ENCODE assay signal across 8 mouse cellular contexts in the genomic region with DNA sequence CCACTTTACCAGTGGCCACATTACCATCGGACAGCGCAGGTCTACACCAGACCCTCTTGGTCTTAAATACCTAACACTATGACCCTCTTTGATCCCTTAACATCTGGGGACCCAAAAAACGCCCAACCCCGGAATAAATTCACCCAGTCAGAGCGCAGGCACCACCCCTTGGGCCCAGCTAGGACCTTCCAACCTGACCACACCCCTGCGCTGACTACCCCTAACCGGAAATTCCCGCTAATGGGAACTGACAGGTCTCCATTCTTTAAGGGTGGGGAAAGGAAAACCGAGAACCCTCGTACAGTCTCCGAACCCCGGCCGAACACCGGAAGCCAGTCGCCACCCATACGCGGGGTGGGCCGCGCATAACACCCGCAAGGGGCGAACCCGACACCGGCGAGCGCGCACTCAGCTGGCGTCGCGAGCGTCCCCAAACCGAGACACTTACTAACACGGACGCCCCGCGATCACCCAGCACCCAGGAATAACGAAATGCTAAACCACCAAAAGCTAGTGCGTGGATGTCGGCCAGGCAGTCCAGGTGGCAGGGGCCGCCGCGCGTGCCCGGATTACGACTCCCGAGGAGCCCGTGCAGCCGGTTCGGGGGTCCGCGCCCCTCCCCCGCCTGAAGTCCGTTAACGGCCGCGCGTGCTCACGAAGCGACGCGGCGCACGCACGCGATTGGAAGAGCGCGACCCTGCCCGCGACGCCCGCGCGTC. TPM values are rescaled to one million over a fixed set of nuclear protein-coding genes. Genes with fewer than 3 reads are reported as not detected.
DNase-seq lines count a peak whose midpoint lies in the region; ATAC-seq and TF ChIP-seq lines count a peak whose summit lies in the region.

No protein-coding gene starts in this region.

- under 1% methylated on average over 53 of the region's 72 CpGs for WGBS in intestine, postnatal 0 days
- WGBS in liver, adult 2 months: under 1% methylated on average over 70 of the region's 72 CpGs
- whole genome bisulfite sequencing in midbrain, postnatal 0 days: under 1% methylated on average over 72 of the region's 72 CpGs
- under 1% methylated on average over 72 of the region's 72 CpGs for WGBS in stomach, embryonic 16.5 days

- H3K9ac ChIP-seq in intestine, postnatal 0 days (ENCODE audit: low read depth, low read length): peak overlapping the region; percentile 92
- H3K9ac ChIP-seq in liver, adult 2 months (ENCODE audit: low read depth, low read length): peak overlapping the region; percentile 98
- H3K9ac ChIP-seq in midbrain, postnatal 0 days (replicated peaks; ENCODE audit: low read length, poor library complexity, severe bottlenecking): peak overlapping the region; percentile 88
- H3K9ac ChIP-seq in stomach, embryonic 16.5 days (ENCODE audit: low read length): peak overlapping the region; percentile 96

- no peaks in the 10 kb centered on the region for H3K27me3 ChIP-seq in intestine, postnatal 0 days (replicated peaks; ENCODE audit: control insufficient read depth, insufficient read depth, low read length)
- H3K27me3 ChIP-seq in liver, adult 2 months (ENCODE audit: control insufficient read depth, insufficient read depth, low read length): no peaks in the 10 kb centered on the region
- no peaks in the 10 kb centered on the region for H3K27me3 ChIP-seq in midbrain, postnatal 0 days (ENCODE audit: insufficient read depth, low read length)
- no peaks in the 10 kb centered on the region for H3K27me3 ChIP-seq in stomach, embryonic 16.5 days (ENCODE audit: control insufficient read depth, insufficient read depth, low read length)

- peak; percentile 88 for DNase-seq in 416B (ENCODE audit: low read depth)
- peak; percentile 50 for DNase-seq in T-cell, adult 2 months (ENCODE audit: low spot score)
- peak; percentile 71 for DNase-seq in embryo, embryonic 9.5 days (ENCODE audit: extremely low spot score)
- peak; percentile 83 to 87 for DNase-seq in heart, adult 18-20 months
- DNase-seq in liver, adult 2 months (ENCODE audit: extremely low read depth, low read depth, low spot score): peak; percentile 80
- DNase-seq in midbrain, postnatal 0 days (ENCODE audit: low spot score): peak; percentile 66

- H3K4me3 ChIP-seq in intestine, postnatal 0 days (ENCODE audit: low read depth, low read length): peak overlapping the region; percentile 82
- peak overlapping the region; percentile 91 for H3K4me3 ChIP-seq in liver, adult 2 months (ENCODE audit: insufficient read depth, low read depth, low read length)
- peak overlapping the region; percentile 87 for H3K4me3 ChIP-seq in midbrain, postnatal 0 days (ENCODE audit: low read depth, low read length)
- peak overlapping the region; percentile 96 for H3K4me3 ChIP-seq in stomach, embryonic 16.5 days (replicated peaks; ENCODE audit: low read length)

- peaks cover 4% of the 10 kb centered on the region; the same call in 1 of the 2 replicates for H3K4me1 ChIP-seq in intestine, postnatal 0 days (replicated peaks; ENCODE audit: control insufficient read depth, insufficient read depth, low read length)
- peaks cover 34% of the 10 kb centered on the region for H3K4me1 ChIP-seq in liver, adult 2 months (ENCODE audit: control insufficient read depth, insufficient read depth, low read length)
- no peaks in the 10 kb centered on the region; the same call in 1 of the 2 replicates for H3K4me1 ChIP-seq in midbrain, postnatal 0 days (ENCODE audit: insufficient read depth, low read length)
- H3K4me1 ChIP-seq in stomach, embryonic 16.5 days (ENCODE audit: control insufficient read depth, insufficient read depth, low read length): peaks cover 20% of the 10 kb centered on the region

- no peak for TF ChIP-seq CTCF in intestine, postnatal 0 days (IDR thresholded peaks at IDR 0.05; ENCODE audit: low read depth)
- no peak for TF ChIP-seq CTCF in liver, adult 2 months (IDR thresholded peaks at IDR 0.05; ENCODE audit: low read depth, low read length)
- TF ChIP-seq CTCF in midbrain, postnatal 0 days (IDR thresholded peaks at IDR 0.05): no peak

- H3K79me2 ChIP-seq in liver, adult 2 months (ENCODE audit: control insufficient read depth, insufficient read depth, low read length): peaks cover 22% of the 10 kb centered on the region

- TF ChIP-seq POLR2A in liver, adult 2 months (IDR thresholded peaks at IDR 0.05; ENCODE audit: extremely low read depth, insufficient read depth, low read length): no peak

- ATAC-seq in intestine, postnatal 0 days: peak; percentile 53
- peak; percentile 70 for ATAC-seq in midbrain, postnatal 0 days (ENCODE audit: low FRiP score)
- peak; percentile 76 for ATAC-seq in stomach, embryonic 16.5 days (ENCODE audit: insufficient read depth, low FRiP score)

- H3K27ac ChIP-seq in intestine, postnatal 0 days (ENCODE audit: low read depth, low read length): peak overlapping the region; percentile 91
- peak overlapping the region; percentile 81 for H3K27ac ChIP-seq in liver, adult 2 months (replicated peaks; ENCODE audit: insufficient read depth, low read depth, low read length)
- H3K27ac ChIP-seq in midbrain, postnatal 0 days (ENCODE audit: low read depth, low read length): peak overlapping the region; percentile 77
- peak overlapping the region; percentile 94 for H3K27ac ChIP-seq in stomach, embryonic 16.5 days (ENCODE audit: low read length)

- no peaks in the 10 kb centered on the region for H3K36me3 ChIP-seq in intestine, postnatal 0 days (ENCODE audit: control insufficient read depth, insufficient read depth)
- no peaks in the 10 kb centered on the region for H3K36me3 ChIP-seq in liver, adult 2 months (ENCODE audit: control insufficient read depth, insufficient read depth, low read length)
- H3K36me3 ChIP-seq in midbrain, postnatal 0 days (ENCODE audit: insufficient read depth, low read length): no peaks in the 10 kb centered on the region
- H3K36me3 ChIP-seq in stomach, embryonic 16.5 days (ENCODE audit: control insufficient read depth, insufficient read depth, low read length): no peaks in the 10 kb centered on the region

- H3K9me3 ChIP-seq in intestine, postnatal 0 days (ENCODE audit: control insufficient read depth): no peaks in the 10 kb centered on the region
- H3K9me3 ChIP-seq in midbrain, postnatal 0 days (ENCODE audit: low read length): no peaks in the 10 kb centered on the region
- H3K9me3 ChIP-seq in stomach, embryonic 16.5 days (replicated peaks; ENCODE audit: control insufficient read depth, low read length): peaks cover 3% of the 10 kb centered on the region; the same call in 1 of the 2 replicates

- peak overlapping the region; percentile 78 for H3K4me2 ChIP-seq in intestine, postnatal 0 days (replicated peaks; ENCODE audit: low read depth)
- H3K4me2 ChIP-seq in midbrain, postnatal 0 days (ENCODE audit: low read depth, low read length, poor library complexity, severe bottlenecking): peak overlapping the region; percentile 84
- peak overlapping the region; percentile 86 for H3K4me2 ChIP-seq in stomach, embryonic 16.5 days (ENCODE audit: low read depth, low read length)

RNA-seq across cellular contexts. Expression of a gene that starts 0.5 kb away (rescaled TPM):
- total RNA-seq in heart, adult 18-20 months (2021): 10 to 100 TPM; 20.8 to 29.1 TPM
- polyA plus RNA-seq in intestine, postnatal 0 days (2015; fragmentation: Nextera tagmentation; extraction: Ambion mirVana): 32.4 and 41.2 TPM in 2 replicates
- 45.2 and 56.8 TPM in 2 replicates for total RNA-seq in liver, adult 2 months (2014; rRNA removed)
- 17.7 and 25.3 TPM in 2 replicates for polyA plus RNA-seq in liver, adult 2 months (2012; rRNA removed)
- total RNA-seq in midbrain, postnatal 0 days (2014; rRNA removed): 33.3 and 63.4 TPM in 2 replicates
- polyA plus RNA-seq in midbrain, postnatal 0 days (2015; fragmentation: Nextera tagmentation; extraction: Ambion mirVana): 35.6 and 40.9 TPM in 2 replicates
- 111 and 117 TPM in 2 replicates for polyA plus RNA-seq in stomach, embryonic 16.5 days (2015; fragmentation: Nextera tagmentation; extraction: Ambion mirVana)

RNA-seq across cellular contexts. Expression of a gene that starts 27.5 kb away (rescaled TPM):
- 10 to 100 TPM; 52.7 to 58.3 TPM for total RNA-seq in heart, adult 18-20 months (2021)
- 61.1 and 65.5 TPM in 2 replicates for polyA plus RNA-seq in intestine, postnatal 0 days (2015; fragmentation: Nextera tagmentation; extraction: Ambion mirVana)
- 25.0 and 28.7 TPM in 2 replicates for total RNA-seq in liver, adult 2 months (2014; rRNA removed)
- polyA plus RNA-seq in liver, adult 2 months (2012; rRNA removed): 4.2 and 4.5 TPM in 2 replicates
- 54.6 and 85.5 TPM in 2 replicates for total RNA-seq in midbrain, postnatal 0 days (2014; rRNA removed)
- polyA plus RNA-seq in midbrain, postnatal 0 days (2015; fragmentation: Nextera tagmentation; extraction: Ambion mirVana): 124 and 140 TPM in 2 replicates
- 148 and 154 TPM in 2 replicates for polyA plus RNA-seq in stomach, embryonic 16.5 days (2015; fragmentation: Nextera tagmentation; extraction: Ambion mirVana)

RNA-seq across cellular contexts. Expression of a gene that starts 41.2 kb away (rescaled TPM):
- total RNA-seq in heart, adult 18-20 months (2021): 10 to 100 TPM; 13.6 to 14.0 TPM
- polyA plus RNA-seq in intestine, postnatal 0 days (2015; fragmentation: Nextera tagmentation; extraction: Ambion mirVana): 26.8 and 27.7 TPM in 2 replicates
- total RNA-seq in liver, adult 2 months (2014; rRNA removed): 12.1 and 12.4 TPM in 2 replicates
- polyA plus RNA-seq in liver, adult 2 months (2012; rRNA removed): 23.6 and 26.5 TPM in 2 replicates
- total RNA-seq in midbrain, postnatal 0 days (2014; rRNA removed): 46.4 and 48.4 TPM in 2 replicates
- 25.4 and 30.5 TPM in 2 replicates for polyA plus RNA-seq in midbrain, postnatal 0 days (2015; fragmentation: Nextera tagmentation; extraction: Ambion mirVana)
- 32.0 and 34.0 TPM in 2 replicates for polyA plus RNA-seq in stomach, embryonic 16.5 days (2015; fragmentation: Nextera tagmentation; extraction: Ambion mirVana)

Comparison
In these comparisons a context has a peak if more than half of its experiments do, and no peak if none do; other contexts are left out.
1. Peak in every context shown above with its lines: DNase-seq, ATAC-seq, H3K4me3 ChIP-seq and H3K27ac ChIP-seq.
2. RNA of a gene that starts 27.5 kb away (polyA plus RNA-seq): 148 to 154 TPM in stomach, embryonic 16.5 days, 124 to 140 TPM in midbrain, postnatal 0 days and 61.1 to 65.5 TPM in intestine, postnatal 0 days; 4.2 to 4.5 TPM in liver, adult 2 months; every median in the first group is over 10 times any median in the second.